Mouse (Mus musculus): ENCODE data around the gene Zfp60. TPM values are rescaled to one million over a fixed set of nuclear protein-coding genes. Genes with fewer than 3 reads are reported as not detected.

The Zfp60 gene
- polyA plus RNA-seq, 1 experiment from 2014 or later: 93.9 TPM

DNA sequence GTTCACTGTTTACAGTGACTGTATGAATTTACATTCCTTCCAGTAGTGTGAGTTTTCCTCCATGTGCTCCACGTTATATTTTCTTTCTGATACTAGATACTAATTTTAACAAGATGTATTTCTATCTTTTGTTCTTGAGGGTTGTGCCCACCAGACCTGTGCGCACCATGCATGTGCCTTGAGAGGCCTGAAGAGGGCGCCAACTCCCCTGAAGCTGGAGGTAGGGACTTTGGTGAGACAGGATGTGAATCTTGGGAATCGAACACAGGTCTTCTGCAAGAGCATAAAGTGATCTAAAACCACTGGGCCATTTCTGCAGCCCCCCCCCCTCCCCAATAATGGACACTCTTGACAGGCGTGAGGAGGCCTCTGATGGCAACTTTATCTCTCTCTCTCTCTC is 40.1 kb upstream of the Zfp60 start:
- Histone ChIP-seq H3K4me1 (replicated peaks; ENCODE audit: control insufficient read depth, insufficient read depth, low read length) (0 out of 2 replicates have a peak, but pooled peaks cover 2% of the 10 kb centered on the region), H3K9ac (ENCODE audit: low read length) (no peak overlapping the region), H3K27me3 (ENCODE audit: control insufficient read depth, insufficient read depth, low read length) (no peaks in the 10 kb centered on the region), H3K36me3 (ENCODE audit: control insufficient read depth, insufficient read depth, low read length) (no peaks in the 10 kb centered on the region), H3K4me3 (ENCODE audit: low read depth, low read length) (no peak overlapping the region), H3K4me2 (ENCODE audit: low read depth, low read length, severe bottlenecking) (no peak overlapping the region), H3K27ac (ENCODE audit: low read depth, low read length) (no peak overlapping the region), H3K9me3 (ENCODE audit: control insufficient read depth, low read length) (no peaks in the 10 kb centered on the region)
- DNase-seq (ENCODE audit: low spot score) (peak; percentile 79), ATAC-seq (replicated peaks; ENCODE audit: low FRiP score) (no peak)
- WGBS: 40% methylated on average over 5 of the region's 5 CpGs

DNA sequence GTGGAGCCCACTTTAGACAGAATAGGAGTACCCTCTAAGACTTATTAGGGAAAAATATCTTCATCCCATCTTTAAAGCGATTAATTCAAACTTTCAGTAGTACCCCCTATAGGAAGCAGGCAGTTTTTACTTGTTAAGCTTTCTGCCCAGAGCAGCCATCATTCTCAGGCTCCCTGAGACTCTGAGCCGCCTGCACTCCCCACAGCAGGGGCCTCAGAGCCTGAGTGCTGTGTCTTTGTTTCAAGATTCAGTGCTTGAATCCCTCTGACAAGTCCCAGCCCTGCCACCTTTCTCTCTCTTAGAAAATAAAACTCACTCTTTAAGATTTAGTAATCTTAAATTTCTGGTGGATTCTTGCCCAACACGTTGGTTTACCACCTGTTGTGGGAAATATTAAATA is 34.5 kb upstream of the Zfp60 start:
- no peak overlapping the region for H3K27ac ChIP-seq (ENCODE audit: low read depth, low read length)
- H3K36me3 ChIP-seq (ENCODE audit: control insufficient read depth, insufficient read depth, low read length): no peaks in the 10 kb centered on the region
- ATAC-seq (replicated peaks; ENCODE audit: low FRiP score): no peak
- no peaks in the 10 kb centered on the region for H3K9me3 ChIP-seq (ENCODE audit: control insufficient read depth, low read length)
- H3K27me3 ChIP-seq (ENCODE audit: control insufficient read depth, insufficient read depth, low read length): no peaks in the 10 kb centered on the region
- no peak overlapping the region for H3K4me3 ChIP-seq (ENCODE audit: low read depth, low read length)
- H3K4me2 ChIP-seq (ENCODE audit: low read depth, low read length, severe bottlenecking): no peak overlapping the region
- 23% methylated on average over 3 of the region's 3 CpGs for WGBS
- no peak for DNase-seq (ENCODE audit: low spot score)
- no peaks in the 10 kb centered on the region for H3K4me1 ChIP-seq (replicated peaks; ENCODE audit: control insufficient read depth, insufficient read depth, low read length)
- no peak overlapping the region for H3K9ac ChIP-seq (ENCODE audit: low read length)

DNA sequence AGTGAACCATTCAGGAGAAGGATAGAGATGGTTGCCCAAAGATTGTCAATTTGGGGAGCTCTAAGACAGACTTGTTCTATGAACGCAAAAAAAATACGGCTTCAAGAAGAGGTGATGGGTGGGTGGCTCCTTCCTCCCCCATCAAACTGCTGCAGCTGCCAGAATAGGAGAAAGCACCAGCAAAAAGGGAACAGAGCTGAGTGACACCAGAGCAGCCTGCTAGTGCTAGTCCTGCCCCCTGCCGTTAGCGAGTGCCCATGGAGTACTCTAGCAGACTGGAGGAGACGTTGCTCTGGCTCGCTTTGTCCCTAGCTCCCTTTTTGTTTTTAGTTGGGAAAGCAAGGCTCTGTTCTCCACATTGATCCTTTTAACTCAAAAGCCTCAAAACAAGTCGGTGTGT is 20.8 kb upstream of the Zfp60 start:
- no peak overlapping the region for H3K4me3 ChIP-seq (ENCODE audit: low read depth, low read length)
- WGBS: 78% methylated on average over 7 of the region's 7 CpGs
- ATAC-seq (replicated peaks; ENCODE audit: low FRiP score) (no peak), DNase-seq (ENCODE audit: low spot score) (no peak)
- H3K27ac ChIP-seq (ENCODE audit: low read depth, low read length): no peak overlapping the region
- no peaks in the 10 kb centered on the region for H3K27me3 ChIP-seq (ENCODE audit: control insufficient read depth, insufficient read depth, low read length)
- peaks cover 3% of the 10 kb centered on the region; the same call in 1 of the 2 replicates for H3K9me3 ChIP-seq (ENCODE audit: control insufficient read depth, low read length)
- H3K4me1 ChIP-seq (replicated peaks; ENCODE audit: control insufficient read depth, insufficient read depth, low read length): no peaks in the 10 kb centered on the region
- H3K4me2 ChIP-seq (ENCODE audit: low read depth, low read length, severe bottlenecking): no peak overlapping the region
- no peak overlapping the region for H3K9ac ChIP-seq (ENCODE audit: low read length)
- H3K36me3 ChIP-seq (ENCODE audit: control insufficient read depth, insufficient read depth, low read length): no peaks in the 10 kb centered on the region

DNA sequence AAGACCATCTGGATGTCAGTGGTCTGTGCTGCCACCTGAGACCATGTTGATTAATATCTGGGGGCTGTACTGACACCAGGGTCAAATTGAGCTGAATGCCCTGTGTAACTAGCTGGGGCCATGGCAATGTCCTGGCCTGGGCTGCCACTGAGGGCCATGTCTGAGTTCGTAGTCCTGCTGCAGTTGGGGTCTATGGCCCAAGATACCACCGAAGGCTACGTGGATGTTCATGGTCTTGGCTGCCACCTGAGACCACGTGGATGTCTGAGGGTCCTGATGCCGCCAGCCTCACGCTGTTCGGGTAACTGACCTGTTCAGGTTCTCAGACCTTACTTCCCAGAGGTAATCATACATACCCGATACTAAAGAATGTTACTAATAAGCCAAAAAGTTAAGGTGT is 9.2 kb upstream of the Zfp60 start:
- Histone ChIP-seq H3K4me3 (ENCODE audit: low read depth, low read length) (no peak overlapping the region), H3K4me1 (replicated peaks; ENCODE audit: control insufficient read depth, insufficient read depth, low read length) (no peaks in the 10 kb centered on the region; the same call in 1 of the 2 replicates), H3K9me3 (ENCODE audit: control insufficient read depth, low read length) (no peaks in the 10 kb centered on the region), H3K9ac (ENCODE audit: low read length) (no peak overlapping the region), H3K27me3 (ENCODE audit: control insufficient read depth, insufficient read depth, low read length) (no peaks in the 10 kb centered on the region), H3K4me2 (ENCODE audit: low read depth, low read length, severe bottlenecking) (no peak overlapping the region), H3K27ac (ENCODE audit: low read depth, low read length) (no peak overlapping the region), H3K36me3 (ENCODE audit: control insufficient read depth, insufficient read depth, low read length) (no peaks in the 10 kb centered on the region)
- ATAC-seq (replicated peaks; ENCODE audit: low FRiP score) (no peak), DNase-seq (ENCODE audit: low spot score) (no peak)
- WGBS: 95% methylated on average over 8 of the region's 8 CpGs

DNA sequence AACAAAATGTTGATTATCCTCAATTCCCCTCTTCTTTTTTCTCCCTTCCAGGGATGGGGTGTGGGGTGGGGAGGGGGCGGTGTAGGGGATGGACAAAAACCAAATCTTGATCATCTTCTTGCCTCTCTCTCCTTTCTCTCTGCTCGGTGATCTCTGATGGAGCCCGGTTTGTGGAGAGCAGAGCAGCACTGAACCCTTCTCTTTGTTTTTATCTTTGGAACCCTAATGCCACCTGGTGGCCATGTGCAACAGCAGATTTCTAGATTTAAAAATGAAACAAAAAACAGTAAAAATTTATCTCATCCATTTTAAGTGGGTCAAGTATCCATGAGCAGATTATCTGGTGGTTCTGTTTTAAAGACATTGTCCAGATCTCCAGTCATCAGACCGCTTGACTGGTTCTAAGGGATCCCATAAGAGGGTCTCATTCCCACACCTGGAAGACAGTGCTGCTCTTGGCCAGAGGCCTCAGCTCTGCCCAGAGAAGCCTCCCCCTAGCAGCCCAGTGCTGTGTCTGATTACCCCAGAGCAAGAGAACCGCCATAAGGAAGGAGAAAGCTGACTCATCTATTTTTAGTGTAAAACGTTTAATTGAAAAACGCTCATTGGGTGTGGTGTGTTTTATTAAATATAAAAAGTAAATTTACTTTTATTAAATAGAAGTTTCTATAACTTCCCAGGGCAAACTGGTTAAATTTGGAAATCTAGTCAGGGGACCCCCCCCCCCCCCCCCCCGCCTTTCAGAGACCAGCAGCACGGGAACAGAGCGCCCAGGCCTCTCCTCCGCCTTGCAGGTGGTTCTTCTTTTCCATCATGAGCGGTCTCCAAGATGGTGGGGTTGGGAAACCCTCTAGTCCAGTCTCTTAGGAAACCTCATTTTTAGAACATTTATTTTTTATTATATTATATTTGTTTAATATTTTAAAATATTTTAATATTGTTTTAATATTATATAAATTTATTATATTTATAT is 5.3 kb upstream of the Zfp60 start:
- Histone ChIP-seq H3K4me2 (ENCODE audit: low read depth, low read length, severe bottlenecking) (no peak overlapping the region), H3K9me3 (ENCODE audit: control insufficient read depth, low read length) (no peaks in the 10 kb centered on the region), H3K9ac (ENCODE audit: low read length) (peak overlapping the region; percentile 52), H3K4me3 (ENCODE audit: low read depth, low read length) (no peak overlapping the region), H3K36me3 (ENCODE audit: control insufficient read depth, insufficient read depth, low read length) (no peaks in the 10 kb centered on the region), H3K27me3 (ENCODE audit: control insufficient read depth, insufficient read depth, low read length) (no peaks in the 10 kb centered on the region), H3K27ac (ENCODE audit: low read depth, low read length) (peak overlapping the region; percentile 57), H3K4me1 (replicated peaks; ENCODE audit: control insufficient read depth, insufficient read depth, low read length) (no peaks in the 10 kb centered on the region; the same call in 1 of the 2 replicates)
- DNase-seq (ENCODE audit: low spot score) (peak; percentile 69), ATAC-seq (replicated peaks; ENCODE audit: low FRiP score) (peak; percentile 83)
- WGBS: 44% methylated on average over 12 of the region's 12 CpGs

DNA sequence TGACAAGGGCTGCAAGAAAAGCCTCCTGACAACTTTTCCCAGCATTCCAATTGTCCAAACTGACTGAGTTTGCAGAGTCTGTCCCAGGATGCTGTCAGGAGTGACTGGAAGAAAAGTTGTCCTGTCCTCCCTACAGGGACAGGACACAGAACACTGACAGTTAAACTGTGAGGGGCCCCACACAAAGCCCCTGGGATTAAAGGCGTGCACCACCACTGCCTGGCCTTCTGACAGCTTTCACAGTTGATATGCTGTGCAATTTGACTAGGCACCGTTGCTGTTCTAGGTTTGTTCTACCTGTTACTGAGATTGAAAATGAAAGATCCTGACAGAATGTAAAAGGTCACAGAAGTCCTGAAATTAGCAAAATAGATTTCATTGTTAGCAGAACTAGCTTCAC is 3.7 kb upstream of the Zfp60 start:
- H3K4me1 ChIP-seq (replicated peaks; ENCODE audit: control insufficient read depth, insufficient read depth, low read length): no peaks in the 10 kb centered on the region; the same call in 1 of the 2 replicates
- ATAC-seq (replicated peaks; ENCODE audit: low FRiP score): no peak
- no peak for DNase-seq (ENCODE audit: low spot score)
- H3K27ac ChIP-seq (ENCODE audit: low read depth, low read length): no peak overlapping the region
- no peaks in the 10 kb centered on the region for H3K36me3 ChIP-seq (ENCODE audit: control insufficient read depth, insufficient read depth, low read length)
- H3K9me3 ChIP-seq (ENCODE audit: control insufficient read depth, low read length): no peaks in the 10 kb centered on the region
- no peak overlapping the region for H3K9ac ChIP-seq (ENCODE audit: low read length)
- H3K4me3 ChIP-seq (ENCODE audit: low read depth, low read length): no peak overlapping the region
- WGBS: 61% methylated on average over 2 of the region's 2 CpGs
- no peak overlapping the region for H3K4me2 ChIP-seq (ENCODE audit: low read depth, low read length, severe bottlenecking)
- no peaks in the 10 kb centered on the region for H3K27me3 ChIP-seq (ENCODE audit: control insufficient read depth, insufficient read depth, low read length)

DNA sequence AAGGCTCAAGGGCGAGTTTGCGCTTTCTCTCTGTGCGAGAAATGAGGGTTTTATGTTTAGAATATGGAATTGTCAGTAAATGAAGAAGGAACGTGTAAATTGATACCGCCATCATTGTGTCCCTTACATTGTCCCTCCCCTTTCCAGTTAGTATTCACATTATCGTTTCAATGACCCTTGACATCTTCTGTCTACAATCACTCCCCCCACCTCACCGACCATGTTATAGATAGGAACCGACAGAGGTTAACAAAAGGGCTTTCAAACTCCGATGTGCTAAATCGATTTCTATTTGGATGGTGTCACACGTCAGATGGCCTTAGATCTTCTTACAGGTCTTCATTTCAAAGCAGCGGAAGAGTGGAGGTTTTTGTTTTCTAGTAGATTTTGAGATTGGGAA is 757 bp downstream of the Zfp60 start:
- 3% methylated on average over 12 of the region's 12 CpGs for WGBS
- peak overlapping the region; percentile 58 for H3K4me2 ChIP-seq (ENCODE audit: low read depth, low read length, severe bottlenecking)
- H3K4me1 ChIP-seq (replicated peaks; ENCODE audit: control insufficient read depth, insufficient read depth, low read length): peaks cover 16% of the 10 kb centered on the region
- DNase-seq (ENCODE audit: low spot score) (peak; percentile 58), ATAC-seq (replicated peaks; ENCODE audit: low FRiP score) (peak; percentile 8; the same call in 1 of the 2 replicates)
- peak overlapping the region; percentile 98 for H3K27ac ChIP-seq (ENCODE audit: low read depth, low read length)
- no peaks in the 10 kb centered on the region for H3K9me3 ChIP-seq (ENCODE audit: control insufficient read depth, low read length)
- peak overlapping the region; percentile 94 for H3K9ac ChIP-seq (ENCODE audit: low read length)
- no peaks in the 10 kb centered on the region for H3K27me3 ChIP-seq (ENCODE audit: control insufficient read depth, insufficient read depth, low read length)
- no peaks in the 10 kb centered on the region; the same call in 1 of the 2 replicates for H3K36me3 ChIP-seq (ENCODE audit: control insufficient read depth, insufficient read depth, low read length)
- peak overlapping the region; percentile 68 for H3K4me3 ChIP-seq (ENCODE audit: low read depth, low read length)

DNA sequence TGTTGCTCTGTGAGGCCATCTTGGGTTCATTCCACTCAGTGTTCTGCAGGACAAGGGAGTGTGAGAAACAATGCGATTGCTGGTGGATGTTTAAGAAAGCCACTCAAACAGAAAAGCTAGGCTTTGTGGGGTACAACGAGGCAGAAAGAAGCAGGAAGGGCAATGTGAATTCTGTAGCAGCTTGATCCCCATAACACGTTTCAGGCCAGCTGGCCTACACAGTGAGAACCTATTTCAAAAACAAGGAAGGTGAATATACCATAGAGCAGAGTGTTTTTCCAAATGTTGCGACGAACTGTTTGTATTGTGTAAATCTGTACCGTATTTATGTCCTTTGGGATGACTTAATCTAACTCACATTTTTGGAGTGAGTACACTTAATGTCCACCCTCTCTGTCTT is 1.3 kb downstream of the Zfp60 start:
- peak overlapping the region; percentile 98 for H3K27ac ChIP-seq (ENCODE audit: low read depth, low read length)
- no peaks in the 10 kb centered on the region; the same call in 1 of the 2 replicates for H3K36me3 ChIP-seq (ENCODE audit: control insufficient read depth, insufficient read depth, low read length)
- no peaks in the 10 kb centered on the region for H3K27me3 ChIP-seq (ENCODE audit: control insufficient read depth, insufficient read depth, low read length)
- DNase-seq (ENCODE audit: low spot score) (no peak), ATAC-seq (replicated peaks; ENCODE audit: low FRiP score) (no peak)
- peaks cover 16% of the 10 kb centered on the region for H3K4me1 ChIP-seq (replicated peaks; ENCODE audit: control insufficient read depth, insufficient read depth, low read length)
- H3K9me3 ChIP-seq (ENCODE audit: control insufficient read depth, low read length): no peaks in the 10 kb centered on the region
- H3K4me3 ChIP-seq (ENCODE audit: low read depth, low read length): peak overlapping the region; percentile 68
- 63% methylated on average over 6 of the region's 6 CpGs for WGBS
- peak overlapping the region; percentile 58 for H3K4me2 ChIP-seq (ENCODE audit: low read depth, low read length, severe bottlenecking)
- peak overlapping the region; percentile 94 for H3K9ac ChIP-seq (ENCODE audit: low read length)

Measured in forebrain, embryonic 11.5 days (tissue).